Mouse (Mus musculus): Measurements from ENCODE around the gene Gm21497. TPM values are rescaled to one million over a fixed set of nuclear protein-coding genes. Genes with fewer than 3 reads are reported as not detected.
"Not testable (repeated sequence)": the region's sequence is repeated elsewhere in the genome, so short reads cannot be mapped to it uniquely, and the experiment has no call there.

The Gm21497 gene
- total RNA-seq (2014; fragmentation: Nextera tagmentation) (not detected in 2 replicates), total RNA-seq (2017) (not detected in 2 replicates), polyA plus RNA-seq (2012) (not detected in 2 replicates)

GRCm38 (mm10) chrY:61646446-61646845 lies at the start of gene Gm21497:
TSS of gene Gm21497 (plus strand) at chrY:61646746.
- H3K27me3 ChIP-seq (ENCODE audit: insufficient read depth, low read length); H3K36me3 ChIP-seq (replicated peaks); H3K4me1 ChIP-seq (ENCODE audit: insufficient read depth, low read depth, low read length); DNase-seq (ENCODE audit: low spot score); H3K4me3 ChIP-seq (ENCODE audit: low read depth, low read length); H3K9me3 ChIP-seq (replicated peaks); ATAC-seq (ENCODE audit: extremely low read depth, insufficient number of reproducible peaks, low FRiP score, poor library complexity, severe bottlenecking): not testable (repeated sequence)

All from G1E (cell line).